Mouse (Mus musculus) cerebellum, adult 2 months (tissue): ENCODE data around the gene Ugt1a7c.
"Not testable (repeated sequence)": the region's sequence is repeated elsewhere in the genome, so short reads cannot be mapped to it uniquely, and the experiment has no call there.

Source experiments
- CTCF ChIP-seq: fragments of 200-500 bp; IDR thresholded peaks from 2 replicates; pipeline ENCODE4 v1.5.1; 2011; ENCODE audit warnings: low read depth, mild to moderate bottlenecking, control low read depth, low read length, moderate library complexity, borderline replicate concordance; ENCODE audit not compliant: insufficient read depth
- POLR2A ChIP-seq: fragments of 200-500 bp; IDR thresholded peaks from 2 replicates; pipeline ENCODE4 v1.6.1; 2011; ENCODE audit warnings: low read length, control low read depth, borderline replicate concordance; ENCODE audit not compliant: insufficient read depth

GRCm38 (mm10) chr1:88135229-88135904, 40.5 kb downstream of the Ugt1a7c start:
- TF ChIP-seq CTCF, POLR2A: not testable (repeated sequence)
